Mouse (Mus musculus): Measurements from ENCODE around the gene Trim47.

Gene Trim47

GRCm38 (mm10) chr11:116064187-116064867, 62.7 kb downstream of the Trim47 start:
- DNase-seq (ENCODE audit: low read depth in 1 of 2, low spot score in 2 of 2): no peak

GRCm38 (mm10) chr11:116063562-116063961, 63.4 kb downstream of the Trim47 start:
- no peak for DNase-seq (ENCODE audit: low read depth in 1 of 2, low spot score in 2 of 2)

- no peak for DNase-seq (ENCODE audit: low read depth in 1 of 2, low spot score in 2 of 2)
Measured at GRCm38 (mm10) chr11:116062521-116062920, 64.5 kb downstream of the Trim47 start.

GRCm38 (mm10) chr11:116061641-116062415, 65.2 kb downstream of the Trim47 start:
- DNase-seq (ENCODE audit: low read depth in 1 of 2, low spot score in 2 of 2): no peak

- no peak for DNase-seq (ENCODE audit: low read depth in 1 of 2, low spot score in 2 of 2)
Measured at GRCm38 (mm10) chr11:116060596-116060995, 66.4 kb downstream of the Trim47 start.

DNA sequence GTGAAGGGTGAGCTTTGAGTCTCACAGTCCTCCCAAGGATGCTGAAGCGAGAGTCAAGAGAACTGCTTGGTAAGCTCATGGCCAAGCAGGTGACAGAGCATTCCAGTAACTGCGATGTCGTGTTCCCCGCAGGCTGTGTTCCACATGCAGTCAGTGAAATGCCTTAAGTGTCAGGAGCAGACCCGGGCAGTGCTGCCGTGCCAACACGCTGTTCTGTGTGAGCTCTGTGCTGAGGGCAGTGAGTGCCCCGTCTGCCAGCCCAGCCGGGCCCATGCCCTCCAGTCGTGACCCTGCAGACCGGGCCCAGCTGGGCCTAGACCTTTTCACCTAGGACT, 67.4 kb downstream of the Trim47 start:
- DNase-seq (ENCODE audit: low read depth in 1 of 2, low spot score in 2 of 2): no peak

DNA sequence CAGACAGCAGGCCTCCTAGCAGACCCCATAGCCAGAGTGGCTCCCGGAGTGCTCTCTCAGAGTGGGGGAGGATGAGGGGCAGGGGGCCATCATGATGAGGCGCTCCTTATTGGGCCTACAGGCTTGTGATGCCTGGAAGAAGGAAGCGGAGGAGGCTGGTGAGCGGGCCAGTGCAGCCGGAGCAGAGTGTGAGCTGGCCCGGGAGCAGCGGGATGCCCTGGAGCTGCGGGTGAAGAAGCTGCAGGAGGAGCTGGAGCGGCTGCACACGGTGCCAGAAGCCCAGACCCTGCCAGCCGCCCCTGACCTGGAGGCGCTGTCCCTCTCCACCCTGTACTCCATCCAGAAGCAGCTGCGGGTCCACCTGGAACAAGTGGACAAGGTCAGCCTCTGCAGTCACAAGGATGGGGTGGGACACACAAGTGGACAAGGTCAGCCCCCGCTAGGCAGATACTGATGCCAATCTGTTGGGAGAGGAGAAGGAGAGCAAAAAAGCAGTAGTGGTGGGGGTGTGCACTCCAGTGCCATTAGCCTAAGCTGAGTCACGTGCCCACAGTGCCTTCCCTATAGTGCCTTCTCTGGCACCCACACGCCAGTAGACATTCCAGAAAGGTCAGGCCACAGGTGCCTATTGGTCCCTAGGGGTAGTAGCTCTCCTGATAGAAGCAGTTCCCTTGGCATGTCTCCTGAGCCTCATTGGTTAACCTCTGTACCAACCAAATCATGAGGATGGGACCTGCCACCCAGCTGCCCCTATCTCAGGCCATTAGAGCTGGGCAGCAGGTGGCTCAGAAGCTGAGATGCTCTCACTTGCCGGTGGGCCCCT, 67.9 kb downstream of the Trim47 start:
- no peak for DNase-seq (ENCODE audit: low read depth in 1 of 2, low spot score in 2 of 2)

DNA sequence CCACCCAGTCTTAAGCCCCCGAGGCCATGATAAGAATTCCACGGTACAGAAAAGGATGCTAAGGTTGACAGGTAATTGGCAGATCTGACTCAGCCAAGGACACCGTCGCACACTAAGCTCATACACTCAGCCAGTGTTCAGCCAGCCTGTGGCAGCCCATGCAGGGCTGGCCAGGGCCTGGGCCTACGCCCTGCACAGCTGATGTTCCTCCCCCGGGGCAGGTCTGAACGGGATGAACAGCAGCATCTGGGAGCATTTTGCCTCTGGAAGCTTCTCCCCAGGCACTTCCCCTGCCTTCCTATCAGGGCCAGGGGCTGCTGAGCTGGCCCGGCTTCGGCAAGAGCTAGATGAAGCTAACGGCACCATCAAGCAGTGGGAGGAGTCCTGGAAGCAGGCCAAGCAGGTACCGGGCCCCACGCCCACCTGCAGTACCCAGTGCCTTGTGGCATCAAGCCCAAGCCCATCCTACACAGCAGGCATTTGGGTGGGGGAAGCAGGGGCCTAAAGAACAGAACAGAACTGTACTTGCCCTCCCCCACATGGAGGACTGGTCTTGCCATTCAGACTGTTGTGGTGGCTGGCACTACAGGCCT, 68.9 kb downstream of the Trim47 start:
- DNase-seq (ENCODE audit: low read depth in 1 of 2, low spot score in 2 of 2): no peak

DNA sequence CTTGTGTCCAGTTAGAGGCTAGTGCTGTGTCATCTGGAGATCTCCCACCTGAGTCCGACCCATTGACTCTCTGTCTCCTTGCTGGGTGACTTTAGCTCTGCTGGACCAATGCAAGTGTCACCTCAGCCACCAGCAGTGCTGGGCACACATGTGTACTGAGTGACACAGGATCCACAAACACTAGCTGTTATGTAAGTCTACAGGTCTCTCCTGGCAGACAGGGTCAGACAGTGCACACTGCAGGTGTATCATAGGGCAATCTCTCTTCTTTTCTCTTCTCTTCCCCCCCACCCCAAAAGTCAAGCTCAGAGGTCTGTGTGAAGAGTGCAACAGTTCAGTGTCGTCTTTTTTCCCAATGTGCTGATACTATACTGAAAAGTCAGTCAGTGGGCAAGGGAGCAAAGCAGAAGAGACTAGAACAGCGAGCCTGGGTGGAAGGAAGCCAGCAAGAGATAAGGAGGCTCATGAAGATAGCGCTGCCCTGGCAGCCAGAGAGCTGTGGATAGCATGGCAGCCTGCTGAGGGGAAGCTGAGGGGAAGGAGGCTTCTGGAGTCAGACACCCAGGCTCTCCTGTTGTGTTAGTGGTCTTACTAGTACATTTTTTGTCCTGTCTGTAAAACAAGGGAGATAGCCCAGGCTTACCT, 69.7 kb downstream of the Trim47 start:
- DNase-seq (ENCODE audit: low read depth in 1 of 2, low spot score in 2 of 2): no peak

DNA sequence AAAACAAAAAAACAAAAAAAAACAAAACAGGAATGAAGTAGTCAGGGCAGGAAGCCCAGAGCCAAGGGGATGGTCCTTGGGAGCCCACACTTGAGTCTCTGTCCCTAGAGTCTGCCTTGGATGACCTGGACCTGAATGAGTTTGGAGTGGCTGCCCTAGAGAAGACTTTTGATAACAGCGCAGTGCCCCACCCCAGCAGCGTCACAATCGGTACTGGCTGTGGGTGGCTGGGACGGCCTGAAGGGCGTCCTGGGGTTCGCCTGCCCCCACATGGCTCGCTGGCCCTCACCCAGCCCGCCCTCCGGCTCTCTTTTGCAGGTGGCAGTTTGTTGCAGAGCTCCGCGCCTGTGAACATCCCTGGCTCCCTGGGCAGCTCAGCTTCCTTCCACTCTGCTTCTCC, 71.1 kb downstream of the Trim47 start:
- no peak for DNase-seq (ENCODE audit: low read depth in 1 of 2, low spot score in 2 of 2)
